In genomic region chr1:182338961-182339565, GRCm38 (mm10) we compare ENCODE assay signal across 12 mouse cellular contexts. TPM values are rescaled to one million over a fixed set of nuclear protein-coding genes. Genes with fewer than 3 reads are reported as not detected.
DNase-seq lines count a peak whose midpoint lies in the region; ATAC-seq and TF ChIP-seq lines count a peak whose summit lies in the region.
"Had no signal": no experiment of that assay in that cellular context is flagged by ENCODE, and none has a peak within 500 bp of the region (broad histone marks: within the 10 kb centered on the region; RNA-seq: fewer than 3 reads in every experiment).

No protein-coding gene starts in this region.

- DNase-seq in forebrain, embryonic 10.5 days (ENCODE audit: extremely low spot score, low spot score) = no peak
- DNase-seq in forebrain, embryonic 11.5 days (ENCODE audit: low spot score) = no peak
- DNase-seq in MEL (ENCODE audit: low read depth, low spot score) = no peak
- DNase-seq in midbrain, embryonic 10.5 days (ENCODE audit: low spot score) = no peak
- DNase-seq in kidney, postnatal 4 days = no peak
- no peak for DNase-seq in kidney, adult 18-20 months
- DNase-seq in layer of hippocampus, adult 9-11 months = no peak
- DNase-seq: B cell, adult 2 months; heart, postnatal 10 days; thymus, postnatal 36 days had no signal

- H3K4me2 ChIP-seq in forebrain, embryonic 11.5 days (ENCODE audit: low read depth, low read length, severe bottlenecking) = no peak overlapping the region
- H3K4me2 ChIP-seq in forebrain, embryonic 12.5 days = peak overlapping the region; percentile 93

- no peak for ATAC-seq in forebrain, embryonic 11.5 days (replicated peaks; ENCODE audit: low FRiP score)
- no peak for ATAC-seq in forebrain, embryonic 12.5 days (ENCODE audit: low FRiP score)

- no peak for TF ChIP-seq EP300 in MEL (IDR thresholded peaks at IDR 0.05; ENCODE audit: low read depth in 1 of 2, low read length in 2 of 2)

- H3K79me2 ChIP-seq in MEL (ENCODE audit: control insufficient read depth, insufficient read depth, low read length, poor library complexity) = peaks cover 44% of the 10 kb centered on the region

- H3K27me3 ChIP-seq in forebrain, embryonic 10.5 days (ENCODE audit: poor library complexity, severe bottlenecking) = no peaks in the 10 kb centered on the region
- no peaks in the 10 kb centered on the region for H3K27me3 ChIP-seq in forebrain, embryonic 11.5 days (ENCODE audit: control insufficient read depth, insufficient read depth, low read length)
- H3K27me3 ChIP-seq in MEL (ENCODE audit: control insufficient read depth in 1 of 2, insufficient read depth in 2 of 2, low read length in 2 of 2) = no peaks in the 10 kb centered on the region
- no peaks in the 10 kb centered on the region for H3K27me3 ChIP-seq in forebrain, embryonic 12.5 days
- H3K27me3 ChIP-seq in midbrain, embryonic 10.5 days (ENCODE audit: low read depth, poor library complexity, severe bottlenecking) = no peaks in the 10 kb centered on the region

- H3K4me3 ChIP-seq in forebrain, embryonic 10.5 days = peak overlapping the region; percentile 100; the same call in 1 of the 2 replicates
- H3K4me3 ChIP-seq in forebrain, embryonic 11.5 days (ENCODE audit: low read depth, low read length) = no peak overlapping the region
- no peak overlapping the region for H3K4me3 ChIP-seq in MEL (ENCODE audit: control insufficient read depth in 1 of 2, insufficient read depth in 1 of 2, low read depth in 2 of 2, low read length in 2 of 2)
- H3K4me3 ChIP-seq in forebrain, embryonic 12.5 days (replicated peaks) = peak overlapping the region; percentile 98
- peak overlapping the region; percentile 100; the same call in 1 of the 2 replicates for H3K4me3 ChIP-seq in midbrain, embryonic 10.5 days
- H3K4me3 ChIP-seq: limb, embryonic 12.5 days had no signal

- peaks cover 11% of the 10 kb centered on the region for H3K36me3 ChIP-seq in forebrain, embryonic 10.5 days (replicated peaks)
- H3K36me3 ChIP-seq in forebrain, embryonic 11.5 days (ENCODE audit: control insufficient read depth, insufficient read depth, low read length) = no peaks in the 10 kb centered on the region
- peaks cover 0 to 21% of the 10 kb centered on the region in 2 experiments; a peak in 2 of 4 replicates for H3K36me3 ChIP-seq in MEL (ENCODE audit: control insufficient read depth in 1 of 2, insufficient read depth in 2 of 2, low read length in 2 of 2)
- H3K36me3 ChIP-seq in forebrain, embryonic 12.5 days (replicated peaks) = peaks cover 6% of the 10 kb centered on the region
- peaks cover 12% of the 10 kb centered on the region; the same call in 1 of the 2 replicates for H3K36me3 ChIP-seq in midbrain, embryonic 10.5 days

- 82% methylated on average over 7 of the region's 7 CpGs for WGBS in forebrain, embryonic 10.5 days
- WGBS in forebrain, embryonic 11.5 days = 73% methylated on average over 7 of the region's 7 CpGs
- WGBS in forebrain, embryonic 12.5 days = 58% methylated on average over 7 of the region's 7 CpGs
- WGBS in midbrain, embryonic 10.5 days = 82% methylated on average over 7 of the region's 7 CpGs

- no peak for TF ChIP-seq POLR2A in MEL (IDR thresholded peaks at IDR 0.05; ENCODE audit: control insufficient read depth in 1 of 2, insufficient read depth in 1 of 2, low read depth in 1 of 2, low read length in 2 of 2, poor library complexity in 1 of 2)

- peak in 1 of 3 experiments; percentile 23; a peak in 1 of 6 replicates for TF ChIP-seq CTCF in MEL (IDR thresholded peaks at IDR 0.05 in 2 of 3, conservative IDR thresholded peaks at IDR 0.05 in 1 of 3; ENCODE audit: control insufficient read depth in 1 of 3, insufficient read depth in 1 of 3, low read depth in 2 of 3, low read length in 3 of 3, poor library complexity in 1 of 3, severe bottlenecking in 1 of 3)

- H3K9me3 ChIP-seq in forebrain, embryonic 10.5 days = no peaks in the 10 kb centered on the region
- no peaks in the 10 kb centered on the region for H3K9me3 ChIP-seq in forebrain, embryonic 11.5 days (ENCODE audit: control insufficient read depth, low read length)
- H3K9me3 ChIP-seq in MEL (replicated peaks; ENCODE audit: insufficient read depth, low read length) = no peaks in the 10 kb centered on the region
- H3K9me3 ChIP-seq in forebrain, embryonic 12.5 days = no peaks in the 10 kb centered on the region
- H3K9me3 ChIP-seq in midbrain, embryonic 10.5 days (replicated peaks) = no peaks in the 10 kb centered on the region
- H3K9me3 ChIP-seq: limb, embryonic 12.5 days had no signal

- no peak overlapping the region for H3K27ac ChIP-seq in forebrain, embryonic 10.5 days
- no peak overlapping the region for H3K27ac ChIP-seq in forebrain, embryonic 11.5 days (ENCODE audit: low read depth, low read length)
- no peak overlapping the region for H3K27ac ChIP-seq in MEL (ENCODE audit: control insufficient read depth, low read depth, low read length)
- no peak overlapping the region for H3K27ac ChIP-seq in forebrain, embryonic 12.5 days
- no peak overlapping the region for H3K27ac ChIP-seq in midbrain, embryonic 10.5 days (replicated peaks)
- H3K27ac ChIP-seq: limb, embryonic 12.5 days had no signal

- H3K9ac ChIP-seq in forebrain, embryonic 11.5 days (ENCODE audit: low read length) = no peak overlapping the region
- H3K9ac ChIP-seq in MEL (ENCODE audit: control insufficient read depth, low read depth, low read length, poor library complexity, severe bottlenecking) = no peak overlapping the region; the same call in 1 of the 2 replicates
- peak overlapping the region; percentile 98; the same call in 1 of the 2 replicates for H3K9ac ChIP-seq in forebrain, embryonic 12.5 days
- H3K9ac ChIP-seq: limb, embryonic 12.5 days had no signal

- TF ChIP-seq RAD21 in MEL (IDR thresholded peaks at IDR 0.05; ENCODE audit: low read depth, low read length) = peak; percentile 20

- H3K4me1 ChIP-seq in forebrain, embryonic 10.5 days = peaks cover 28% of the 10 kb centered on the region
- no peaks in the 10 kb centered on the region; the same call in 1 of the 2 replicates for H3K4me1 ChIP-seq in forebrain, embryonic 11.5 days (replicated peaks; ENCODE audit: control insufficient read depth, insufficient read depth, low read length)
- peaks cover 10 to 12% of the 10 kb centered on the region in 2 experiments for H3K4me1 ChIP-seq in MEL (ENCODE audit: control insufficient read depth in 1 of 2, insufficient read depth in 2 of 2, low read length in 2 of 2)
- peaks cover 33% of the 10 kb centered on the region for H3K4me1 ChIP-seq in forebrain, embryonic 12.5 days
- H3K4me1 ChIP-seq in midbrain, embryonic 10.5 days = peaks cover 25% of the 10 kb centered on the region

TF ChIP-seq in MEL, 35 proteins besides CTCF, POLR2A, EP300 and RAD21:
- TF ChIP-seq MYB (IDR thresholded peaks at IDR 0.05; ENCODE audit: low read depth, low read length) (no peak), SMC3 (IDR thresholded peaks at IDR 0.05; ENCODE audit: low read depth, low read length) (peak; percentile 22; the same call in 1 of the 2 replicates), ZC3H11A (IDR thresholded peaks at IDR 0.05; ENCODE audit: low read depth, low read length) (0 out of 2 replicates have a peak, but pooled peaks have one; percentile 7)
TF ChIP-seq in MEL: peak in this region for 2.

RNA-seq across cellular contexts. Expression of gene Fbxo28, which starts 2.4 kb away (rescaled TPM):
- polyA plus RNA-seq in forebrain, embryonic 10.5 days (2016; fragmentation: Nextera tagmentation; extraction: Ambion mirVana) = 17.6 and 20.3 TPM in 2 replicates
- 27.7 and 34.8 TPM in 2 replicates for polyA plus RNA-seq in forebrain, embryonic 11.5 days (2014; fragmentation: Nextera tagmentation; extraction: Ambion mirVana)
- total RNA-seq in MEL (2012; rRNA removed) = 13.3 and 16.3 TPM in 2 replicates
- 10 to 100 TPM; 17.2 to 72.5 TPM for polyA plus RNA-seq in MEL (2012; ENCODE audit: insufficient read depth in 1 of 2, insufficient read length in 2 of 2, low read depth in 1 of 2, low replicate concordance in 2 of 2, missing spikeins in 1 of 2)
- polyA plus RNA-seq in forebrain, embryonic 12.5 days (2016; fragmentation: Nextera tagmentation; extraction: Ambion mirVana) = 31.6 and 34.5 TPM in 2 replicates
- 22.6 and 22.7 TPM in 2 replicates for polyA plus RNA-seq in midbrain, embryonic 10.5 days (2016; fragmentation: Nextera tagmentation; extraction: Ambion mirVana)

RNA-seq across cellular contexts. Expression of gene Degs1, which starts 56.5 kb away (rescaled TPM):
- polyA plus RNA-seq in forebrain, embryonic 10.5 days (2016; fragmentation: Nextera tagmentation; extraction: Ambion mirVana) = 64.3 and 69.1 TPM in 2 replicates
- 61.2 and 65.8 TPM in 2 replicates for polyA plus RNA-seq in forebrain, embryonic 11.5 days (2014; fragmentation: Nextera tagmentation; extraction: Ambion mirVana)
- total RNA-seq in MEL (2012; rRNA removed) = 40.3 and 46.3 TPM in 2 replicates
- 10 to 100 TPM in 1 of 2 experiments, not detected in 1; 54.3 TPM for polyA plus RNA-seq in MEL (2012; ENCODE audit: insufficient read depth in 1 of 2, insufficient read length in 2 of 2, low read depth in 1 of 2, low replicate concordance in 2 of 2, missing spikeins in 1 of 2)
- polyA plus RNA-seq in forebrain, embryonic 12.5 days (2016; fragmentation: Nextera tagmentation; extraction: Ambion mirVana) = 53.8 and 58.1 TPM in 2 replicates
- polyA plus RNA-seq in midbrain, embryonic 10.5 days (2016; fragmentation: Nextera tagmentation; extraction: Ambion mirVana) = 68.6 and 73.7 TPM in 2 replicates

Comparison
In these comparisons a context has a peak if more than half of its experiments do, and no peak if none do; other contexts are left out.
1. H3K4me3 ChIP-seq: peak in forebrain, embryonic 10.5 days (single experiment), forebrain, embryonic 12.5 days (single experiment) and midbrain, embryonic 10.5 days (single experiment); none in forebrain, embryonic 11.5 days (single experiment) and MEL (0 of 2).